Mouse (Mus musculus): ENCODE results near the gene Arhgap10.

The Arhgap10 gene

DNA sequence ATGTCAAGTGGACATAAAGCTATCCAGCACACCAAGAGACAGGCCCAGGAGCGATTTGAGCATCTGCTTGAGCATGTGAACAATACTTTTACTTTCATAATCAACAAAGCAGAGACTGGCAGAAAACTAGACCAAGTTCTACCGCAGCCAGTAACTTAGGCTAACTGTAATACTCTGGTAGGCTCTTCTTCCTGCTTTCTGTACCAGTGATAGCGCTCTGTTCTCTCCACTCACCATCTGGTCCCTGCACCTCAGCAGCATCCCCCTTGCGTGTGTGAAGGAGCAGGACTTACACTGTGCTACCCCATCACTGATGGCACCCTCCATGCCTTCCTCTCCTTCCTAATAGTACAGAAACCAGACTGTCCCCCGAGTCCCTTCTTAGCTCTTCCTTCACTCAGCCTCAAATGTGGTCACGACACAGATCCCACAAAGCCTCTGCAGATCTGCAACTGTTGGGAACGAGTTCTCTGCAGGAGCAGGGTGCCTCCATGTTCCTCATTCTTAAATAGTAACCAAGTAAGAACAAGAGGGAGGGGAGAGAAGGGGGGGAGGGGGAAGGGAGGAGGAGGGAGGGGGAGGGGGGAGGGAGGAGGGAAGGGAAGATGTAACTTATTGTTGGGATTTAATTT lies 235.0 kb downstream of the Arhgap10 start:
- DNase-seq (ENCODE audit: low spot score) = no peak

DNA sequence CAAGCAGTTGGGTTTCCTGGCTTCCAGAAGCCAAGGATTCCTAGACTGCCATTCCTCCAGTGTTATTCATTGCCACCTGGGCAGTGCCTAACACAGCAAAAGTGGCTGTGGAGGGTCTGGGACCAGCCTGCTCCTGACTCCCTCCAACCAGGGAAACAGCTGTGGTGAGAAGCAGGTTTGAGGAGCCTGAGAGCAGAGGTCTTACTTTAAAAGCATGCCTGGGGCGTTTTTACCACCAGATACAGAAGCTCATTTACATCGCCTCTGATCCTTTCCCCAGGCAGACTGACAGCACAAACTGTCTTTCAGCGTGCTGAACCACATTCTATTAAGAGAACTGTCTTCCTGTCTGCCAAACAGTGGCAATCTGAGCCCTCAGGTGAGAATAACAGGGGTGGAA lies 237.8 kb downstream of the Arhgap10 start:
- no peak for DNase-seq (ENCODE audit: low spot score)

DNA sequence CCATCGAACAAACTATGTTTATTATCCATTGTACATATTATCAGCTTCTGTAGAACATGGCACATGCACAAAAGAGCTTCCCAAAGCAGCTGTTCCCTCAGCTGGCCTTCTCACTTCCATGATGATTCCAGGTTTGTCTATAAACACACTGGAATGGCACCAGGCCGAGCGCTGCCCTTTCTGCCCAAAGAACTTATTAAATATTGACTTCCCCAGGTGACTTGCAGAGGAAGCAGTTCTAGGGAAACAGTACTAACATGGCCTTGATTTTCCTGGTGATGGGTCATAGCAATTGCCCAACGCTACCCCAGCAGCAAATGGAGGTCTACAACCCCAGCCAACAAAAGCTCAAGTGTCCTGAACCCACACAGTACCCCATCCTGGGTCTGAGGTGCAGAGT lies 239.5 kb downstream of the Arhgap10 start:
- no peak for DNase-seq (ENCODE audit: low spot score)

DNA sequence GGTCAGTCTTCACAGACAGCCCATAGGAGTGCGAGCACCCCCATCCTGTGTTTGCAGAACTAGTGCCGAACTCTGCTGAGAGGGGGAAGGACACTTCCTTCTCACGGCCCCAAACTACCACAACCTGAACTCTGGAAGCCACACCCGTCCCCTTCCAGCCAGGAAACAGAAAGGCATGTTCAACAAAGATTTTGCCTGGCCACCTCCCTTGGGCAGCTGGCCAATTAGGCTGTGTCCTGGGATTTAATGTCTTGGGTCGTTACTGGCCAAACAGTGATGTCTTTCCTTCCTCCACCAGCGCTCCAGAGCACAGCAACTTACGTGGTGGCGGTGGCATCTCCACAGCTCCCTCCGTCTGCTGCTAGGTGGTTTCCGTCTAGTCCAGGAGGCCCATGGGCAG lies 240.9 kb downstream of the Arhgap10 start:
- DNase-seq (ENCODE audit: low spot score) = peak; percentile 56

DNA sequence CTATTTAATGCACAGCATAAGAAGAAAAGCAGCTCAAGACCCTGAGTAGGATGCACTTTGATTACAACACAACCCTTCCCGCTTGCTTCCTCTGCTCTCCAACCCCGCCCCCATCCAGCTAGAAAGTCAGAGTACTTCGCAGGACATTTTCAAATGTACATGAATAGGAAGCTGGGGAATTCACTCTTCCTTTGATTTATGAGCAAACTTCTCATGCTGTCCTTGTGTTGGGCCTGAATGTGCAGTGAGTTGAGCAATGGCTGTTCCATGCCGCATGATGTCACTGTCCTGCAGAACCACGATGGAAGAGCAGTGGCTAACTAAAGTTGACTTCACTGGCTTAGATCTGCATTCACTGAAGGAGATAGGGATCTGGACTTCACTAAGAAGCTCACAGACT lies 242.2 kb downstream of the Arhgap10 start:
- DNase-seq (ENCODE audit: low spot score) = no peak

DNA sequence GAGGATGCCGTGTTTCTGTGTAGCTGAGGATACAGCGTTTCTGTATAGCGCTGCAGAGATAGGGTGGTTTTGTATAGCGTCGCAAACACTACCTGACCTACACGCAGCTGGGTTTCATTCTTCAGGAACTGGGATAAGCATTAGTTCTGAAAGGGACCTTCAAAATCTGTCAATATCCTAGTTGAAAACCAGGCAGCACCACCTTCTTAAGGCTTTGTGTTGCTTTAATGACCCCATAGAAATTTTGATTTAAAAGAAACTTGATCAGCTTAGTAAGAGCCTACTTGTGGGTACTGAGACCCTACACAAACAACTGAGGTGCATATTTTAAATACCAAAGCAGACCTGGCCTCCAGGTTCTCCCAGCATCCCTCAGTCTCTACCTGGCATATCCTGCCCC lies 245.6 kb downstream of the Arhgap10 start:
- DNase-seq (ENCODE audit: low spot score) = no peak

DNA sequence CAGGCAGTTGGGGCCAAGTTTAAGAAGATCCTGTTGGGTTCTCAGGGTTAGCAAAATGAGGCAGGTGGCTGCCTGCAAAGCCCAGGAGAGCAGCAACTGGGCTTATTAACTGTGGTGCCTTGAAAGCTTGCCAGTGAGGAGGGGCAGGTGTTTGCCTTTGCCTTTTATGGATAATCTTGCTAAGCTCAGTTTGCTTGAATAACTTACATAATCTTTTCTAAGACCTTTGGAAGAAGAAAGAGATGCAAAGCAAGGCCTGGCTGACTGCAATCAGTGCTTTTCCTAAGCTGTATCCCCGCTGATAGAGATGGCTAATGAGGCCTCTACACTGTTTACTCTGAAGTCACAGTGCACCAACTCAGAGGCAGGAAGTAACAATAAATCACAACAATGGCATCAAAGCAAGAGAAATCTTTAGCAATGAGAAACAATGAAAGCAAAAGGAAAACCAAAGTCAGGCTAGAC lies 249.8 kb downstream of the Arhgap10 start:
- DNase-seq (ENCODE audit: low spot score) = peak; percentile 52

DNA sequence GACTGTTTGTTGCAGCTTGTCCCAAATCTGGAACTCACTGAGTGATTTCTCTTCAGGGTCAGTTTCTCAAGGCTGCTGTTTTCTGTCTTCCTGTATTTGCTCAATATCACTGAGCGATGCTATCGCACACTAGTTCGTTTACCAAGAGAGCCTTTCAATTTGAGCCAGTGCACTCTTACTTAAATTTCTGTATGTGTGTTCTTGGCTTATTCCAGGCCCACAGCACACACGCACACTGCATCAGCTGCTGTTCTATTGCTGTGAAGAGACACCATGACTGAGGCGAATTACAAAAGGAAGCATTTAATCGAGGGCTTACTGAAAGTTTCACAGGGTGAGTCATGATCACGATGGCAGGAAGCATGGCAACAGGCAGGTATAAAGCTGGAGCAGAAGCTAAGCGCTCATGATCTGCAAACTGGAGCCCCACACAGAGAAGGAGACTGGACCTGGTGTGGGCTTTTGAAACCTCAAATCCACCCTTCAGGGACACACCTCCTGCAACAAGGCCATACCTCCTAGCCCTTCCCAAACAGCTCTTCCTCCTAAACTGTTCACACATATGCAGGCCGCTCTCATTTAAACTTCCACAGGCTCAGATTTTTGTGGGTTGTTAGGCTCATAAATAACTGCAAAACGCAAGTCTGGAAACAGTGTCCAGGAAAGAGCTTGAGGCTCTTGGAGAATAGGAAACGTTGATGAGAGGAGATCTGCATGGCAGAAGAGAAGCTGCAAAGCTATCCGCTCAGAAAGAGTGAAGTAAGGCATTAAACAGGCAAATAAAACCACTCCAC lies 255.3 kb downstream of the Arhgap10 start:
- DNase-seq (ENCODE audit: low spot score) = no peak

DNA sequence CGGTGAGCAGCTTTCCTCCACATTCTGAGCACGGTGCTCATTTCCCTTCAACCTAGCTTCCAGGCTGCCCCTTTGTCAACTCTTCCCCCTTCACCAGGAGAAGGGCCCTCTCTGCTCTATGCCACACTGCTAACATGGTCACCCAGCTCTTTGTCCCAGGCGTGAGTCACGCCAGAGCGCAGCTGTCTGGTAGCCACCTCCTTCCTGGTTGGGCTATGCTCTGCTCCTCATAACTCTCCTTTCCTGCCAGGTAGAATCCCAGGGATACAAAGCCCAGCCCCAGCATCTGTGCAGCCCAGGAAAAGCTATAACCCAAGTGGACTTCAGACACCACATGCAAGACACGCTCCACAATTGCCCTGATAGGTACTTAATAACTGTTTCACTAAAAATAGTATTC lies 256.5 kb downstream of the Arhgap10 start:
- no peak for DNase-seq (ENCODE audit: low spot score)

DNA sequence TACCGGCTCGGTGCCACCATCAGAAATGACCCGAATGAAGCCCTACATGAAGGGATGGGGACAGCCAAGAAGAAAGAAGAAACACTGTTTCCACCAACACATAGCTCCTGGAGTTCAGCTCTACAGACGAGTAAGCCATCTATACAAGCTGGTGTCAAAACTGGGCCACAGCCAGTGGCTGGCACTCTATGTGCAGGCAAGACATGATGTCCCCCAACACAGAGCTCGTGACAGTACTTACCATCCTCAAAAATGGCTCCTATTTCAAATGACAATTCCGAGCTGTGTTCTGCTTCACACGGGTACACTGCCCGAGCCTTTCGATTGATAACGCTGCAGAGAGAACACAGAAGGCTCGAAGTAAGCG lies 260.7 kb downstream of the Arhgap10 start:
- DNase-seq (ENCODE audit: low spot score) = no peak

DNA sequence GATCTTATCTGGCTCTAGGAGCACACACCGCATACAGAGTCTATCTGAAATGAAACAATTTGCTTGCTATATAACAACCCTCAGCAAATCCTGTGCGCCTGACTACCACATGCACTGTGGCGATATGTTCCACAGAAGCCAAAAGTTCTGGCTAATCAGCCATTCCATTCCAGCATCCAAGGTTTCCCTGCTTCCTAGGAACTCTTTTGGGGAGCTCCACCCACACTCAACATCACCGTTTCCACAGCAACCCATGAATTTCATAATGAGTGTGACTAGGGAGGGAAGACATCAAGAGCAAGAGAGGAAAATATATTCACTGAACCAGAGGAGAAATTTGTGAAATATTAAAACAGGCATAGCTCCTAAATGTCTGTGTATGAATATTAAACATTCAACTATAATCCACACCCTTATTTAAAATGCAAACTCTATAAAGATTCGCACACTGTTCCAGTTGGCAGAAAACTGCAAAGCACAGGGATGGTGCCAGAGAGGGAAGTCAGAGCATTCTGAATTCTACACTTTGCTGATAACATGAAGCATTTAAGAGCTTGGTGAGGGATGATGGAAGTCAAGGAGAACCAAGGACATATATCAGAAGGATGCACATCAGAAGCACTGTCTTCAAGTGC lies 261.2 kb downstream of the Arhgap10 start:
- no peak for DNase-seq (ENCODE audit: low spot score)

DNA sequence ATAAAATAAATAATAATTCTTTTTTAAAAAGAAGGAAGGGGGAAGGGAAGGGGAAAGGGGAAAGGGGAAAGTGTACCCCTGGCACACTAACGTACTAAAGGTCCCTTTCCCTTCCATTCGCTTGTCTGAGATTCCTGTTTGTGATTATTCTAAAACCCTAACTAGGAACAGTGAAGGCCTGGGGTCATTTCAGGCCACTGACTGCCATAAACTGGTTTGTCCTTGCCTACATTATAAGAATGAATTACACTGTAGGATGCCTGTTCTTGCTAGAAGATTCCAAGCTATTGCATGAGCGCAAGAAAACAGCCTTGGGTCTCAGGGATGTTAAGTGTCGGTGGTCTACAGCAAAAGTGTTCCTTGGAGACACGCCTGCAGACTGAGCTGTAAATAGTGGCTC lies 263.3 kb downstream of the Arhgap10 start:
- no peak for DNase-seq (ENCODE audit: low spot score)

DNA sequence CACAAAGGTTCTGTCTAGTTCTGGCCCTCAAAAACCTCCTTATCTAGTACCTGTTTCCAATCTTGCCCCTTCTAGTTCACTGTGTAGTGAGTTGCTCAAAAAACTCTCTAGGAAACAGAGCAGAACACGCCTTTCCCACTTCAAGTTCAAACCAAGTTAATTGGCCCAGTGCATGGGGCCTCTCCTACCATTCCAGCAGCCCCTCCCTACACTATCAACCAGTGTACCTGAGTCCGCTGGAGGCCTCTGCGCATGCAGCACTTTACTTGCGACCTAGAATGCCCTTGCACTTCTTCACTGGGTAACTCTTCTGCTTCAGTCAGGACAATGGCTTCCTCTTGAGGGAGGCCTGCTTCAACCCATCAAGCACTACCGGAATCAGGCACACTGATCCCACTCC lies 266.6 kb downstream of the Arhgap10 start:
- DNase-seq (ENCODE audit: low spot score) = no peak

DNA sequence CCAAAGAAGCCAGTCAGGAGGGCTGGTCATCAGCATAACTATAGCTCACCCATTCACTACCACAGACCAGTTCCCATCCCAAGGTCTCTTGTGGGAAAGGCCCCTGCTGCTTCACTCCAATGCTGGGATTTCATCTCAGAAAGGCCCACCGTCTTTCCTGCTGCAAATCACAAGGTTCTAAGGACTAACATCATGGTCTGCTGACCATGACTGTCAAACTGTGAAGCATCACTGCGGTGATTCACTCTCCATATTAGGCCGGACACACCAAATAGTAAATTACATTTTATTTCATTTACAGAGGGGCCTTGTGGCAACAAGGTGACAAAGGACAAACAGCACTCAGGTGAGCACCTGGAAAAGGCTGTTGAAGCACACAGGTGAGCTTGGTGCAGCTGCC lies 267.7 kb downstream of the Arhgap10 start:
- DNase-seq (ENCODE audit: low spot score) = no peak

DNA sequence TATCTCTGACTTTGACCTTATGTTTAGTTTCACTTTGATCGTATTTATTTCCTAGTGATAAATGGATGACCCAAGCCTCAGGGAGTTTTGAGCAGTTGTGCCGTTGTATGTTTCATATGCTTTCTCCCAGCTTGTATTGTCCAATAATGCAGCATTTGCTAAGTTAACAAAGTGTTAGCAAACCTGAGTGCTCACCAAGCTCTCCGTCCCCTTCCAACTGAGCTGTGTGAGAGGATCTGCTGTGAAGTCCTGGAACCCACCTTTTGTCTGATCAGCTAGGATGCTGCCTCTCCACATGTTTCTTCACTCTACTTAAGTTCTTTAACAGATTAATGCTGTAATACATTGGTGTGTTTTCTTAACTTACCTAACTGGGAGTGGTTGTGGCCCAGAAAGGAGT lies 276.4 kb downstream of the Arhgap10 start:
- no peak for DNase-seq (ENCODE audit: low spot score)

DNA sequence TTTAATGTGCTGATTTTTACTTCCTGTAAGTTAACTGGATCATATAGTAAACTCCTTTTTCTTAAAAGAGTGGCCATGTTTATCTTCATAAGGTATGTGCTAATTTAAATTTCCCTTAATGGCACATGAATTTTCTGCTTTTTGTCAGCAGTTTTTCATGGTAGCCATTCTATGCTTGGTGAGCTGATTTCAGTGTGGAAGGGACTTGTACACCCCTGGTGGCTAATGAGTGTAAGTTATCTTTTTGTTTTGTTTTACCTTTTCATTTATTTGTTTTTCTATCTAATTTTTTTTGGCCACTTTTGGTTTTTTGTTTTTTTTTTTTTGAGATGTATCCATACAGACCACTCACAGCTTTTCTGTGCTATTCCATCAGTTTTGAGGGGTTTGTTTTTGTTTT lies 278.3 kb downstream of the Arhgap10 start:
- DNase-seq (ENCODE audit: low spot score) = no peak

DNA sequence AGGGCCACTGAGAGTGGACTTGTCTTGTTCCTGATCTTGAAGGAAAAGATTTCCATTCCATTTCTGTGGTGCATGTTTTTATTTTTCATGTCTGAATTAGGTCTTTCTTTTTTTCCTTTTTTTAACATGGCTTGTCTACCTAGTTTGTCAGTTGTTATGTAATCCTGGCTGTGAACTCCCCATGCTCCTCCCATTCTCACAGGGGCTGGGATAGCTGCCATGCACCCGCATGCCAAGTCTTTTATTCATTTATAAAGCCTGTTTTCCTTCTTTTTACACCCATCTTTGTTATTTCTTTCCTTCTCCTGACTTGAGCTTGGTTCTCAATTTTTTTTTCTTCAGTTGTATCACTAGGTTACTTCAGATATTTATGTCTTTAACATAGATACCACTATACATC lies 281.1 kb downstream of the Arhgap10 start:
- DNase-seq (ENCODE audit: low spot score) = peak; percentile 51

DNA sequence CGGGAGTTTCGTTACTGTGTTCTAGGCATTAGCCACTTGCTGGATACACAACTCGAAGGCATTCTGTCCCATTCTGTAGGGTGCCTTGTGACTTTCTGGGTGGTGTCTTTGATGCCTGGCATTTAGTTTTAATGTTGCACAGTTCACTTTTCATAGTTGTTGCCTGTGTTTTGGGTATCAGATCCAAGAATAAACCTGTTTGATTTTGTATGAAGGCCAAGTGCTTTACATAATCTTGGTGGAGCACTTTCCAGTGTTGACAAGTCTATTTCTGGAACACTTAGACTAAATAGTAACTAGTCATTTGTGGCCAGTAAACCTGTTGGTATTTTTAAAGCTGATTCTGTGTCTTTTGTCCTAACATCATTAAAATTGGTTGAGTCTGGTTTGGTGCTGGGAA lies 285.3 kb downstream of the Arhgap10 start:
- peak; percentile 54 for DNase-seq (ENCODE audit: low spot score)

DNA sequence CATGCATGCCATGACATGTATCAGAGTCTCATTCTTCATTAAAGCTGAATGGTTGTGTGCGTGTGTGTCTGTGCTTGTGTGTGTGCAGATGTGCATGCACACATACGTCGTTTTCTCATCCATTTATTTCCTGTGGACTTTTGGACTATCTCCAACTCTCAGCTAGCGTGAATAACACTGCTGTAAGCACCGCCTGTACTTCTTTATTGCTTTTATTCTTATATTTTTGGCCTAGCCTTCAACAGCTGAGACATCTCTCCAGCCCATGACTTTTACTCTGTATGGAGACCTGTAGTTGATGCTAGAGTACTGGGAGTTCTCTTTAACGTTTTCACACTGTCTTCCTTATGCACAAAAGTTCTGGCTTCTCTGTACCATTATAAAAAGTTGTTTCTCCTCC lies 285.9 kb downstream of the Arhgap10 start:
- DNase-seq (ENCODE audit: low spot score) = no peak

DNA sequence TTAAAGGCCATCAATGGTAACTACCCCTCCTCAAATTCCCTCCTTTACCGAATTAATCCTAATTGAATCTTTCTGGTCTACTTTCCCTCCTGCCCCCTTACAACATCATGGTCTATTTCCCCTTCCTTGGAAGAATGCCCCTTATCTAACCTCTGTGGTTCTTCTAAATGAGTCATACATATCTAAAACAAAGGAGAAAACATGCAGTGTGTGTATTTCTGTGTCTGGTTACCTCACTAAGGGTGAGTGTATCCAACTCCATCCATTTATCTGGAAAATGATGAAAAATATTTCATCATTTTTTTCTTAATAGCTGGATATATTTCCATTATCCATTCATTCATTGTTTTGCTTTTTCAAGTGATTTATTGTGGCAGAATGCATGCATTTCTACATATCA lies 286.5 kb downstream of the Arhgap10 start:
- no peak for DNase-seq (ENCODE audit: low spot score)

DNA sequence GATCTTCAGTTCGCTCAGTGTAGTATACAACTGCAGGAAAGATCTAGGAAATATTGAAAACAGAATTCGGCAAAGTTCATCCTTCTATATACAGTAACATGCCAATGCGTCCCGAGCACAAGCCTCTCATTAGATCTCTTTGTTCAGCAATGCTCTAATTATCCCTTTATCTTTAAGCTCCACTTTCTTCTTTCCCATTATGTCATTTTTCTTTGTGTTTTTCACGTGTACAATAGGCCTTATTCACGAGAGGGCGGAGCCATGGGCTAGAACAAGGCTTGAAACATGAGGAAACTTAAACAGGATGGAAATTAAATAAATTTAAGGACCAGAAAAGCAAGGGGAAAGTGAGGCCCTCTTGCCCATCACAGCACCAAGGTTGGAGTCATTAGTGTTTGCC lies 289.1 kb downstream of the Arhgap10 start:
- no peak for DNase-seq (ENCODE audit: low spot score)

DNA sequence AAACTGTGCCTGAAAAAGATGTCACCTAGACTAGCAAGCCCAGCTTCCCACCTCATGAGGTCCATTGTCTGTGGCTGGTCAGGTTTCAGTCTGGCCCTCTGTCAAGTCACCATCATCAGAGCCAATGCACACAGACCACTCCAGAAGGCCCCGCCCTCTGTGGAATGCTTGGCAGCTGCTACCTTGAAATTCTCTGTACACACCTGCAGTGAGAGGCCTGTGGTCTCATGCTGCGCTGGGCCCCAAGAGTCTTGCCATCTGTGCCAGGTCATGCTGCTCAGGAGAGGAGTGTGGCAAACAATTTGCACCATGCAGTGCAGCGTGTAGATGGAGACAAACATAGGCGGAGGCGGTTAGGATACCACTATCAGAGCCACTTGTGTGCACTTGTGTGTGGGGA lies 290.0 kb downstream of the Arhgap10 start:
- peak; percentile 88 for DNase-seq (ENCODE audit: low spot score)

DNA sequence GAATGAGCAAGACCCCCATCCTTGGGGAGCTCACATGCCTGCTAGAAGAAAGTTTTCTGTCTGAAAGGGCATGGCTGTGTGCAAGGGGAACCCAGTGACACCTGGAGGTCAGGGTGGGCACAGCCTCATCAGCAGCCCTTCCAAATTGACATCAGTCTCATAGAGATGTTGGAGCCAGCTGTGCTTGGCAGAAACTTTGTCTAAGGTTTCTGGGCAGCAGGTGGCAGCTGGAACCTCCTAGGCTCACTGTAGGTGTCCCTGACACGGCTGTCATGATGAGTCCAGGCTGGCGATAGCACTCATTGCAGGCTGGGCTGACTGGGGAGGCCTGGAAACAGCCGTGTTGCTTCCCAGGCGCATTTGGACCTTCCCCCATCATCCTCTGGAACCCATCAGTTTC lies 294.6 kb downstream of the Arhgap10 start:
- no peak for DNase-seq (ENCODE audit: low spot score)

All from lung, postnatal 25 days (tissue).